Mouse (Mus musculus) thymus, adult 2 months (tissue): Measurements from ENCODE around the gene Tgfa. TPM values are rescaled to one million over a fixed set of nuclear protein-coding genes. Genes with fewer than 3 reads are reported as not detected.

Experiments
- DNase-seq: peaks from one replicate; pipeline ENCODE4 v3.0.0; 2021
- H3K27ac ChIP-seq: fragments of 200-500 bp; 2 replicates; pipeline ENCODE4 v1.5.1; 2012; ENCODE audit warnings: low read length, control low read depth; ENCODE audit not compliant: control insufficient read depth, insufficient read depth
- H3K27me3 ChIP-seq: fragments of 200-500 bp; 2 replicates; pipeline ENCODE4 v1.6.1; 2012; ENCODE audit warnings: mild to moderate bottlenecking, low read length, moderate library complexity, mixed read lengths; ENCODE audit not compliant: control insufficient read depth, insufficient read depth
- H3K36me3 ChIP-seq: fragments of 200-500 bp; 2 replicates; pipeline ENCODE4 v1.6.1; 2012; ENCODE audit warnings: mild to moderate bottlenecking, low read length, moderate library complexity; ENCODE audit not compliant: control insufficient read depth, insufficient read depth
- H3K4me1 ChIP-seq: fragments of 200-500 bp; replicated peaks from 2 replicates; pipeline ENCODE4 v1.6.1; 2012; ENCODE audit warnings: low read length; ENCODE audit not compliant: control insufficient read depth, insufficient read depth
- H3K4me3 ChIP-seq: fragments of 200-500 bp; 2 replicates; pipeline ENCODE4 v1.5.1; 2012; ENCODE audit warnings: mild to moderate bottlenecking, low read length, control low read depth, moderate library complexity; ENCODE audit not compliant: control insufficient read depth, insufficient read depth
- CTCF ChIP-seq: fragments of 200-500 bp; IDR thresholded peaks from 2 replicates; pipeline ENCODE4 v1.5.1; 2012; ENCODE audit warnings: mild to moderate bottlenecking, control low read depth, low read length, moderate library complexity, borderline replicate concordance; ENCODE audit not compliant: control insufficient read depth, poor library complexity, insufficient read depth; ENCODE audit errors: extremely low read depth
- POLR2A ChIP-seq: fragments of 200-500 bp; IDR thresholded peaks from 2 replicates; pipeline ENCODE4 v1.6.1; 2012; ENCODE audit warnings: mild to moderate bottlenecking, low read length, control low read depth, moderate library complexity; ENCODE audit not compliant: control insufficient read depth, poor library complexity, insufficient read depth; ENCODE audit errors: extremely low read depth
- WGBS: fragments of 180-500 bp; shearing (Covaris S2); methylation state at CpG from one replicate; pipeline ENCODE4 v1.1.7; 2018; 5-methylcytosine and 5-hydroxymethylcytosine counted together
- polyA plus RNA-seq: library from polyadenylated mRNA; depleted of rRNA; stranded (reverse); fragments of >200 nt; gene quantifications from 2 replicates; pipeline ENCODE4 v1.2.3, GENCODE M21; 2012

The Tgfa gene
- polyA plus RNA-seq, 1 experiment, result 2.1 TPM

- no peaks in the 10 kb centered on the region for H3K27me3 ChIP-seq
- no peak overlapping the region for H3K27ac ChIP-seq
- DNase-seq, result no peak
- no peaks in the 10 kb centered on the region for H3K36me3 ChIP-seq
- no peak for TF ChIP-seq POLR2A
- TF ChIP-seq CTCF, result no peak
- H3K4me1 ChIP-seq, result no peaks in the 10 kb centered on the region
- WGBS, result 47% methylated on average over 4 of the region's 4 CpGs
- no peak overlapping the region for H3K4me3 ChIP-seq
Measured at GRCm38 (mm10) chr6:86169166-86169565, 25.9 kb upstream of the Tgfa start.

- 85% methylated on average over 5 of the region's 5 CpGs for WGBS
- no peak for DNase-seq
- Histone ChIP-seq H3K27ac (no peak overlapping the region), H3K4me3 (no peak overlapping the region), H3K27me3 (no peaks in the 10 kb centered on the region), H3K4me1 (no peaks in the 10 kb centered on the region), H3K36me3 (no peaks in the 10 kb centered on the region)
- TF ChIP-seq POLR2A (no peak), CTCF (no peak)
Measured at GRCm38 (mm10) chr6:86176236-86176635, 18.8 kb upstream of the Tgfa start.

- no peak for TF ChIP-seq CTCF
- TF ChIP-seq POLR2A, result no peak
- Histone ChIP-seq H3K4me1 (no peaks in the 10 kb centered on the region), H3K4me3 (no peak overlapping the region), H3K36me3 (no peaks in the 10 kb centered on the region), H3K27ac (no peak overlapping the region), H3K27me3 (no peaks in the 10 kb centered on the region)
- no peak for DNase-seq
- whole genome bisulfite sequencing, result 84% methylated on average over 6 of the region's 6 CpGs
Measured at GRCm38 (mm10) chr6:86176721-86177120, 18.3 kb upstream of the Tgfa start.

GRCm38 (mm10) chr6:86177331-86177982 lies 17.6 kb upstream of the Tgfa start:
- TF ChIP-seq CTCF (no peak), POLR2A (no peak)
- WGBS, result 95% methylated on average over 9 of the region's 9 CpGs
- no peaks in the 10 kb centered on the region for H3K36me3 ChIP-seq
- no peak for DNase-seq
- H3K27ac ChIP-seq, result no peak overlapping the region
- H3K4me3 ChIP-seq, result no peak overlapping the region
- H3K27me3 ChIP-seq, result no peaks in the 10 kb centered on the region
- no peaks in the 10 kb centered on the region for H3K4me1 ChIP-seq

- no peaks in the 10 kb centered on the region for H3K36me3 ChIP-seq
- H3K4me3 ChIP-seq, result no peak overlapping the region
- no peaks in the 10 kb centered on the region for H3K27me3 ChIP-seq
- no peaks in the 10 kb centered on the region for H3K4me1 ChIP-seq
- no peak overlapping the region for H3K27ac ChIP-seq
- DNase-seq, result no peak
- no peak for TF ChIP-seq CTCF
- no peak for TF ChIP-seq POLR2A
- WGBS, result 27% methylated on average over 2 of the region's 2 CpGs
Measured at GRCm38 (mm10) chr6:86180617-86181016, 14.4 kb upstream of the Tgfa start.

DNA sequence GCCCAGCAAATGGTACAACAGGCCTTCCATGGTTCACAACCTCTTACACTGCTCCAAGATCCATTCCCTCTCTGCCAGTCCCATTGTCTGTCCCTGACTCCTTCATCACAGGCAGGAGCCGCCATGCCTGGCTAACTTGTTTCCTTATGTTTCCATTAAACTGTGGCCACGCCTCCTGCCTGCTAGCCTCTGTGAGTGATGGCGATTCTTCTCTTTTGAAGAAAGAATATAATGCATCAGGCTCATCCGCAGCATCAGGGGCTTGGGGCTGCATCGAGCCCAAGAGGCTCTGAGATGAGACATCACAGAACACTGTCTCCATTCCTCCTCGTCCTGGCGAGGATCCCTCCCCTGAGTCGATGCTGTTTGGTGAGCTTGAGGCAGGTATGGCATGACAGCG lies 13.0 kb upstream of the Tgfa start:
- no peak for DNase-seq
- 90% methylated on average over 9 of the region's 9 CpGs for WGBS
- H3K36me3 ChIP-seq, result no peaks in the 10 kb centered on the region
- no peaks in the 10 kb centered on the region for H3K27me3 ChIP-seq
- no peak overlapping the region for H3K27ac ChIP-seq
- no peak overlapping the region for H3K4me3 ChIP-seq
- no peaks in the 10 kb centered on the region for H3K4me1 ChIP-seq
- TF ChIP-seq POLR2A (no peak), CTCF (no peak)

DNA sequence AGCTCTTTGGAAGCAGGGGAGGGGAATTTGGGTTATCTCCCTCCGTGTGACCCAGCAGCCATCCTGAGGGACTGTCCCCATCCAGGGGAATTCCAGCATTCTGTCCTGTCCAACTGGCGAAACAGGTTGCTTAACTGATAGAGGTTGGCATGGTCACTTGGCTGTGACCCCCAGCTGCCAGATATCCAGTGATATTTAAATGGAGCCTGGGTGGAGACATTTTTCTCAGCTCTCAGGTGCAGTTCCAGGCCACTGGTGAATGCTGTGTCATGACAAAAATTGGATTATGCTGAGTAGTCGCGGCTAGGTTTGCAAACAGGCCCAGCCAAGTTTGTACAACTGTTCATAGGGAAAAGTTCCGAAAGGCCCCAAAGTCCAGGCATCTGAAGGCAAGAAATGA lies 12.4 kb upstream of the Tgfa start:
- Histone ChIP-seq H3K4me3 (no peak overlapping the region), H3K27ac (no peak overlapping the region), H3K4me1 (no peaks in the 10 kb centered on the region), H3K36me3 (no peaks in the 10 kb centered on the region), H3K27me3 (no peaks in the 10 kb centered on the region)
- DNase-seq, result no peak
- 88% methylated on average over 5 of the region's 5 CpGs for WGBS
- TF ChIP-seq POLR2A (no peak), CTCF (no peak)
